Mouse (Mus musculus) liver, embryonic 14.5 days (tissue): ENCODE measurements around the gene Hsh2d. TPM values are rescaled to one million over a fixed set of nuclear protein-coding genes. Genes with fewer than 3 reads are reported as not detected.

Experiments
- ATAC-seq: fragments of 200-750 bp; cut with Nextera tagmentation; 2 replicates; pipeline ENCODE4 v1.8.0; 2017; ENCODE audit warnings: moderate number of reproducible peaks, mild to moderate bottlenecking, moderate library complexity; ENCODE audit not compliant: insufficient read depth
- DNase-seq, 3 experiments: peaks; one replicate each; pipeline ENCODE4 v3.0.0-alpha.2; 2012 to 2013; ENCODE audit warnings: low read depth in 3 of 3, low spot score in 3 of 3
- H3K27ac ChIP-seq: fragments of 300-500 bp; sonication (generic); 2 replicates; pipeline ENCODE4 v1.5.1; 2014; ENCODE audit warnings: moderate library complexity, mild to moderate bottlenecking, control low read depth, inconsistent platforms
- H3K27me3 ChIP-seq: fragments of 300-500 bp; sonication (generic); 2 replicates; pipeline ENCODE4 v1.6.1; 2014; ENCODE audit warnings: mild to moderate bottlenecking, low read length, moderate library complexity; ENCODE audit not compliant: control insufficient read depth, insufficient read depth
- H3K36me3 ChIP-seq: fragments of 300-500 bp; sonication (generic); replicated peaks from 2 replicates; pipeline ENCODE4 v1.6.1; 2014; ENCODE audit warnings: low read depth; ENCODE audit not compliant: control insufficient read depth, insufficient read depth
- H3K4me1 ChIP-seq, 2 experiments: fragments of 200-500 bp in 1 of 2; fragments of 300-500 bp in 1 of 2; sonication (generic) in 1 of 2; replicated peaks; 2 replicates each; pipeline ENCODE4 v1.6.1; 2012 to 2014; ENCODE audit warnings: antibody characterized with exemption in 1 of 2, inconsistent platforms in 1 of 2, low read length in 1 of 2; ENCODE audit not compliant: control insufficient read depth in 2 of 2, insufficient read depth in 2 of 2
- H3K4me2 ChIP-seq: fragments of 300-500 bp; sonication (generic); 2 replicates; pipeline ENCODE4 v1.6.1; 2014; ENCODE audit warnings: low read depth, mild to moderate bottlenecking, control low read depth, moderate library complexity
- H3K4me3 ChIP-seq, 2 experiments: fragments of 200-500 bp in 1 of 2; fragments of 300-500 bp in 1 of 2; sonication (generic) in 1 of 2; 2 replicates each; pipeline ENCODE4 v1.5.1; 2012 to 2014; ENCODE audit warnings: low read depth in 2 of 2, low read length in 2 of 2, mild to moderate bottlenecking in 2 of 2, control low read depth in 1 of 2, inconsistent platforms in 1 of 2, moderate library complexity in 1 of 2; ENCODE audit not compliant: insufficient read depth in 1 of 2
- H3K9ac ChIP-seq: fragments of 300-500 bp; sonication (generic); replicated peaks from 2 replicates; pipeline ENCODE4 v1.6.1; 2014; ENCODE audit warnings: mild to moderate bottlenecking, control low read depth, moderate library complexity
- H3K9me3 ChIP-seq: fragments of 300-500 bp; sonication (generic); 2 replicates; pipeline ENCODE4 v1.6.1; 2016; ENCODE audit warnings: low read length, mixed read lengths; ENCODE audit not compliant: control insufficient read depth
- CTCF ChIP-seq: IDR thresholded peaks from 2 replicates; pipeline ENCODE4 v1.5.1; 2016; ENCODE audit warnings: antibody characterized with exemption, low read depth, control low read depth
- EP300 ChIP-seq: IDR thresholded peaks from 2 replicates; pipeline ENCODE4 v1.6.1; 2016; ENCODE audit warnings: antibody characterized with exemption, low read depth
- WGBS: fragments of 180-500 bp; shearing (Covaris S2); extraction: QIAGEN DNeasy Blood & Tissue Kit; methylation state at CpG from one replicate; pipeline ENCODE4 v1.1.7; 2014; ENCODE audit not compliant: insufficient replicate concordance; 5-methylcytosine and 5-hydroxymethylcytosine counted together
- polyA plus RNA-seq, 2 experiments: library from polyadenylated mRNA; depleted of rRNA in 1 of 2; stranded (reverse) in 1 of 2; unstranded in 1 of 2; fragments of >200 nt; fragmentation: Nextera tagmentation in 1 of 2; extraction: Ambion mirVana in 1 of 2; gene quantifications; 2 replicates each; pipeline versions ENCODE4 v1.2.1 to v1.2.3; 2012 to 2014

The Hsh2d gene
- polyA plus RNA-seq, 2 experiments: 0.11 to 0.18 TPM

DNA sequence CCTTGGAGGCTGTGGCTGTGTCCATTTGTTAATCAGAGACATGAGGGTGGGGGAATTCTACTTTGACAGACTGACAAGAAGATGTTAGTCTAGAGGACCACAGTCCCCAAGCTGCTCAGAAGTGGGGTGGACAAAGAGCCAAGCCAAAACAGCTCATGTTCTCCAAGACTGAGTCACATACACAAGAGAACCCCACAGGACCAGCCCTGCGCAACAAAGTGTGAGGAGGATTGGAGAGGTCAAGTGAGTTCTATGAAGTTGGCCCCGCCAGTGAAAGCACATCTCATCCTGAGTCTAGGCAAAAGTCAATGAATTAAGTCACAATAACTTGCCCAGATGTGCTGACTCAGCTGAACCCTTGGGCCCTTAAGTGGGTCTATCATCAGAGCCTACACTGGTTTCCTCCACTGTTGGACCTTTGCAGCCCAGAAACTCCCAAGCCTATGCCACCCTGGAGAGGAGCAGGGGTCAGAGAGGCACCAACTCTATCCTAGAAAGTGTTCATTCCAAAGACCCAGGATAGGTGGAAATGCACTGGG, 1.6 kb upstream of the Hsh2d start:
- H3K4me2 ChIP-seq: no peak overlapping the region
- H3K27ac ChIP-seq: no peak overlapping the region
- WGBS: 69% methylated on average over 2 of the region's 2 CpGs
- H3K4me1 ChIP-seq: no peaks in the 10 kb centered on the region
- no peak for TF ChIP-seq EP300
- TF ChIP-seq CTCF: no peak
- DNase-seq (no peak), ATAC-seq (no peak)
- H3K4me3 ChIP-seq: no peak overlapping the region
- no peaks in the 10 kb centered on the region for H3K27me3 ChIP-seq
- H3K9ac ChIP-seq: no peak overlapping the region
- no peaks in the 10 kb centered on the region for H3K9me3 ChIP-seq
- H3K36me3 ChIP-seq: no peaks in the 10 kb centered on the region

DNA sequence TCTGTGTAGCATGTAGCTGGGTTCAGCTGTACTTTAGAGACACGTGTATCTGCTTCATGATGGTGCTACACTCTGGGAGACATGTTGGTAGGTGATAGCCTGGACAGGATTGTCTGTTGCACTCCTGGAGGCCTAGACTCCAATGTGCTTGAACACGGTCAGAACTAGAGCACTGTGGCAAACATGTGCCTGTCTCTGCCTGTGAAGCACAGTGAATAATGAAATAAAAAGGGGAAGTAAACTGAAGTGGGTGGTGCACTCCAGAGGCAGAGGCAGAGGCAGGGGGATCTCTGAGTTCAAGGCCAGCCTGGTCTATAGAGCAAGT, 739 bp downstream of the Hsh2d start:
- Histone ChIP-seq H3K36me3 (no peaks in the 10 kb centered on the region), H3K27me3 (no peaks in the 10 kb centered on the region), H3K4me1 (no peaks in the 10 kb centered on the region), H3K4me2 (no peak overlapping the region), H3K27ac (no peak overlapping the region), H3K9ac (no peak overlapping the region), H3K9me3 (no peaks in the 10 kb centered on the region), H3K4me3 (no peak overlapping the region)
- TF ChIP-seq EP300: no peak
- TF ChIP-seq CTCF: no peak
- ATAC-seq: no peak
- no peak for DNase-seq
- 60% methylated on average over 2 of the region's 2 CpGs for WGBS

- Histone ChIP-seq H3K4me2 (no peak overlapping the region), H3K36me3 (no peaks in the 10 kb centered on the region), H3K9me3 (no peaks in the 10 kb centered on the region), H3K27me3 (no peaks in the 10 kb centered on the region), H3K4me1 (no peaks in the 10 kb centered on the region), H3K9ac (no peak overlapping the region), H3K27ac (no peak overlapping the region), H3K4me3 (no peak overlapping the region)
- no peak for TF ChIP-seq EP300
- no peak for TF ChIP-seq CTCF
- DNase-seq (no peak), ATAC-seq (no peak)
These were observed 2.6 kb downstream of the Hsh2d start for GRCm38 (mm10) chr8:72192065-72192464.

DNA sequence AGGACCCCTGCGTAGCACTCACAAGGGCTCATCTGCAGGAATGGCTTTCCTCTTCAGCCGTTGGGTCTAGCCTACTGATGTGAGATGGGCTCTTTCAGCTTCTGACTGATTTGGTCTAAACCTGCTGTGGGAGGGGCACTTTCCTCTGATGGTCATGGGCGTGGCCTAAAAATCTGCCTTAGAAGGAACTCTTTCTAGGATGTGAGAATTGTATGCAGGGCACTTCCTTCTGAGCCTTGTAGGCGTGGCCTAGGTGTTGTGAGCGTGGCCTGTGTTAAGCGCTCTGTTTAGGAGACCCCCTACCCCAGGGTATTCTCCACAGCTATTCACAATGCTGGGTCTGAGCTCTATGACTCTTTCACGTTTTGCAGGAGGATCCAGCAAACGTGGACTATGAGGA, 8.6 kb downstream of the Hsh2d start:
- no peak overlapping the region for H3K4me2 ChIP-seq
- no peak for DNase-seq
- H3K36me3 ChIP-seq: no peaks in the 10 kb centered on the region
- ATAC-seq: no peak
- WGBS: 46% methylated on average over 8 of the region's 8 CpGs
- H3K4me3 ChIP-seq: no peak overlapping the region
- no peaks in the 10 kb centered on the region for H3K4me1 ChIP-seq
- peaks cover 3% of the 10 kb centered on the region for H3K9me3 ChIP-seq
- no peak overlapping the region for H3K9ac ChIP-seq
- no peaks in the 10 kb centered on the region for H3K27me3 ChIP-seq
- H3K27ac ChIP-seq: no peak overlapping the region
- TF ChIP-seq CTCF (no peak), EP300 (no peak)

- no peak overlapping the region for H3K4me3 ChIP-seq
- no peaks in the 10 kb centered on the region for H3K9me3 ChIP-seq
- no peak for DNase-seq
- H3K27me3 ChIP-seq: no peaks in the 10 kb centered on the region
- no peaks in the 10 kb centered on the region for H3K36me3 ChIP-seq
- H3K4me2 ChIP-seq: no peak overlapping the region
- no peak for TF ChIP-seq CTCF
- TF ChIP-seq EP300: no peak
- H3K9ac ChIP-seq: no peak overlapping the region
- H3K27ac ChIP-seq: no peak overlapping the region
- 44% methylated on average over 1 of the region's 1 CpGs for WGBS
- ATAC-seq: no peak
- no peaks in the 10 kb centered on the region for H3K4me1 ChIP-seq
These were observed 19.1 kb downstream of the Hsh2d start for GRCm38 (mm10) chr8:72208582-72208981.

DNA sequence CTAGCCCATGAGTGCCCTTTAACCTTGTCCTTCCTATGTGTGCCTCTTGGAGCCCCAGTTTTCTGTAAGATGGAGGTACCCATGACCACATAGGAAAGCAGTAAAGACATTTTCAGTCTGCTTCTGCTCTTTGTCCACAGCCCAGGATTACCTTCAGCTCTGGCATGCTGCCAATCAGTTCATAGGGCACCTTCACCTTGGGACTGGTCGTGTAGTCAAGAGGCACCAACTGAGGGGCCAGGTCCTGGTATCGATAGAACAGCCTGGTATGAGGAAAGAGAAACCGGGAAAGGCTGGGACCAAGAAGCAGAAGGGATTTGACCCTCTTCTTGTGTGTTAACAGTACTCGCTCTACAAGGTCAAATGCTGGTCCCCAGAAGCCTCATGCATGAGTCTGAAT, 20.8 kb downstream of the Hsh2d start:
- no peak for DNase-seq
- no peak for ATAC-seq
- no peak overlapping the region for H3K27ac ChIP-seq
- 60% methylated on average over 4 of the region's 4 CpGs for WGBS
- no peak overlapping the region for H3K9ac ChIP-seq
- H3K27me3 ChIP-seq: no peaks in the 10 kb centered on the region
- H3K36me3 ChIP-seq: no peaks in the 10 kb centered on the region
- TF ChIP-seq CTCF (no peak), EP300 (no peak)
- H3K4me2 ChIP-seq: no peak overlapping the region
- no peak overlapping the region for H3K4me3 ChIP-seq
- no peaks in the 10 kb centered on the region for H3K9me3 ChIP-seq
- H3K4me1 ChIP-seq: no peaks in the 10 kb centered on the region
